Mouse (Mus musculus): ENCODE measurements at regions not wholly inside any gene's neighbourhood (a gene's known extent, or its start where the extent isn't known, plus 50 kb on each side); places are given as distances from the start of the nearest gene placed in this dataset.

GRCm38 (mm10) chr17:89318356-89318755, 117.9 kb upstream of the Fshr start:
- intact Hi-C loops (cut with DNase I) = no loop called here
- DNase-seq (ENCODE audit: extremely low spot score in 1 of 2, low spot score in 2 of 2) = peak in 1 of 2 experiments; percentile 7

GRCm38 (mm10) chr17:89311133-89311532, 110.7 kb upstream of the Fshr start:
- intact Hi-C loops (cut with DNase I) = no loop called here
- DNase-seq (ENCODE audit: extremely low spot score in 1 of 2, low spot score in 2 of 2) = no peak

DNA sequence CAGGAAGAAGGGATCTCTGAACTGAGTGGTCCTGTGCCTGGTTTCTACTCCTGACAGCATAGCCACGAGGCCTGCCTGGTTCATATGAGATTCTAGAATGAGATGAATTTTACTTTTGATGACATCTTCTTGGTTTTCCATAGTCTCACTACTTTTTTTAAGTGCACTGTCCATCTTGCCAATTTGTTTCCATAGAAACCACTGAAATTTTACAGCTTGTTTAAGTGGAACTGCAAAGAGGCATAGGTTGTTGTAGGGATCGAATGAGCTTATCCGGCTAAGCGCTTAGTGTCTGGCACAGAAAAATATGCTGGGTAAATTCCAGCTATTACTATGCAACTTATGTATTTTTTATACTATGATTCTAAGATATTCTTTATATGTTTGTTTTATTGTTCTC, 100.8 kb upstream of the Fshr start:
- DNase-seq (ENCODE audit: extremely low spot score in 1 of 2, low spot score in 2 of 2) = no peak
- intact Hi-C loops (cut with DNase I) = no loop called here

DNA sequence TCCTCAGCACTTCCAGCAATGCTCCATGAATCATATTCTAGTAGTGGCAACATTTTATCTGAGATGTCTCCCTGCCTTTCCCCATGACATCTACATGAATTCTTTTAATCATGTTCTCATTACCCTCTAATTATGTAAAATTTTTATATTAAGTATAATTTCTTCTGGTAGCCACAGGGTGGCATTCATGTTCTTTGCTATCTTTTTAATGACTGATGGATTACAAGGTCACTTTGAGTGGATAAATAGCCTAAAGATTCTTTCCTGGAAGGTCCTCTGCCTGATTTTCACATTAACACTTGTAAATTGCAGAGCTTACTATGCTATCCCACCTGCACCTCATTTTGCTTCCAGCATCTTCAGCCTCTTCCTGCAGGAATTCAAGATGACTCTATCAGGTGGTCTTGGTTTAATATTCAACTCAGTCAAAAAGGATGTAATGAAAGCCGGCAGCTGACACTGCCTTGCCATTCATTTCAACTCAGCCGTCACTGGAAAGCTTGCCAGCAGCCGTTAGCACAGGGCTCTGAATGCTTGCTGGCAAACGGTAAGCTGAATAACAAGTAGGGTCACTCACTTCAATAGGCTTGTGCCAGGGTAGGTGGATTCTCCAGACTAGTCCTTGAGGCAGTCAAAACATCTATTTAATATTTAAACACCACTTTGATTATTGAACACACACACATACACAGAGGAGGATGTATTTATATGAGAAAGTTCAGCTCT, 97.0 kb upstream of the Fshr start:
- intact Hi-C loops (cut with DNase I) = loop anchor here (10.0 kb wide), 1 partner anchor 357 kb away; no protein-coding TSS in a partner anchor
- peak in 1 of 2 experiments; percentile 19 for DNase-seq (ENCODE audit: extremely low spot score in 1 of 2, low spot score in 2 of 2)

DNA sequence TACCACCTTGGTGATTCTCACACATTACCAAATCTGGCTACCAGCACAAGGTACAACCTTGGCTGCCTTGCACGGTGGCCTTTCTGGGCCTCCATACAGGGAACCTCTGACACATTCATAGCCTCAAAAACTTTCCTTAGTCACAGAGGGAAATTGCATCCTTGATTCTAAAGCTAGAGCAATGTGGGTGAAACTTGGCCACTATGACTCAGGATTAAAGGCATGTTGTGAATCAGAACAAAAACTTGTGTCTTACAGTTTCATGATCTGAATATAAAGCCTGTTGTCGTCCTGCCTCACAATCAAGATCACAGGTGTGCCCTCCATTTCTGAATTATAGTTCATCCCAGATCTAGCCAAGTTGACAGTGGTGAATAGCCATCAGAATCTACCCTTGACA, 80.8 kb upstream of the Fshr start:
- intact Hi-C loops (cut with DNase I) = no loop called here
- no peak for DNase-seq (ENCODE audit: extremely low spot score in 1 of 2, low spot score in 2 of 2)

DNA sequence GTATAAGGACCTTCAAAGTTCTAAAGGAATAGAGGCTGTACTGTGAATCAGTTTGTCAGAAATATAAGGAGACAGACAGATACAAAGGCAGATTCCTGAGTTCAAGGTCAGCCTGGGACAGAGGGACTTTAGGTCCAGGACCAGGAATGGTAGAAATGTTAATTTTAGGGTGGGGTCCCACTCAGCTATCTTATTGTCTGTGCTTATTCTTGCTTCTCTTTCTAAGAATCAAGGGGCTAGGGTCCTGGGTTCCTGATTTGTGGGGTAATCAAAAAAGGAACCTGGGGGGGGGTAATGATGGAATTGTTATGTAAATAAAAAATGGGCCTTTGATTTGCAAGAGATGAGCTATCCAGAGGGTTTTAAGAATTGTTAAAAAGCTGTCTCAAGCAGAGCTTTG, 71.7 kb upstream of the Fshr start:
- intact Hi-C loops (cut with DNase I) = no loop called here
- DNase-seq (ENCODE audit: extremely low spot score in 1 of 2, low spot score in 2 of 2) = no peak

DNA sequence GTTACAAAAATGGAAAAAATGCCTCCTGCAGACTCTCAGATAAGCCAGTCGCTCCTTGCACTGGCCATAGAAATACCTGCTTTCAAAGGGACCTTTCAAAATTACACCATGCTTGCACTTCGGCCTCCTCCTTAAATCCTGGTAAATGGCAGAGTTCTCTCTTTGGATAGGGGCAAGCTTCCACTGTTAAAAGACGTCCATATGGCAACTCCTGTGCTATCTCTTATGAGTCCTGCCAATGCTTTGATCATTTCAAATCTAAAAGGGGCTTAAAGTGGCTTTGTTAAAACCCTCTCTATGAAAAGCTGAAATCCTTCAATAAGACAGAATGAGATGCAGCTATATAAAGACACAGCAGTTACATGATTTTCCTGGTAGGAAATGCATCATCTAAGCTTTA, 55.2 kb upstream of the Fshr start:
- intact Hi-C loops (cut with DNase I) = no loop called here
- DNase-seq (ENCODE audit: extremely low spot score in 1 of 2, low spot score in 2 of 2) = no peak

- intact Hi-C loops (cut with DNase I) = no loop called here
- no peak for DNase-seq (ENCODE audit: extremely low spot score in 1 of 2, low spot score in 2 of 2)
These were observed 50.3 kb upstream of the Fshr start for GRCm38 (mm10) chr17:89250811-89251210.

All from left cerebral cortex, postnatal 10 days (tissue).